Mouse (Mus musculus): ENCODE data around the gene Klhl41. TPM values are rescaled to one million over a fixed set of nuclear protein-coding genes. Genes with fewer than 3 reads are reported as not detected.

Klhl41 gene
- polyA plus RNA-seq, 1 experiment from 2014 or later: 1.5 TPM

DNA sequence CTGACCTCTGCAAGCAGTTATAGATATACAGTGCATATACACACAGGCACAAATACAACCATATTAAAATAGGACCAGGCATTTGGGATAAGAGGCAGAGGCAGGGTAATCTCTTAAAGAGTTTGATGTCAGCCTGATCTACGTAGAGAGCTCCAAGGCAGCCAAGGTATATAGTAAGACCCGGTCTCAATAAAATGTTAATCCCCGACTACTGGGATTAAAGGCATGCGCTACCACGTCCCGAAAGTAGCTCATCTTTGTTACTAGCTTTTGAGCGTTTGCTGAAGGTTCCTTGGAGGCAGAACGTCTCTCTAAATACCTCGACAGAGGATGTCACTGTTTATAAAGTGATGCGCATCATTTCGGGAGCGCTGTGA is 52.3 kb downstream of the Klhl41 start, which contains the start of gene Ppig:
TSS of gene Ppig (plus strand) at position 273 of the 377 bp plus-strand sequence.
- Histone ChIP-seq H3K27ac (replicated peaks) (peak within 1 kb of the TSS; percentile 90), H3K9ac (peak within 1 kb of the TSS; percentile 92), H3K4me2 (peak within 1 kb of the TSS; percentile 71), H3K4me3 (replicated peaks) (peak within 1 kb of the TSS; percentile 88), H3K27me3 (peaks cover 15% of the 10 kb centered on the region; the same call in 1 of the 2 replicates), H3K4me1 (replicated peaks) (peaks cover 20% of the 10 kb centered on the region), H3K9me3 (replicated peaks) (no peaks in the 10 kb centered on the region), H3K36me3 (replicated peaks) (no peaks in the 10 kb centered on the region)
- WGBS (ENCODE audit: insufficient replicate concordance): 5% methylated on average over 12 of the region's 12 CpGs
- ATAC-seq (ENCODE audit: insufficient read depth): no peak

DNA sequence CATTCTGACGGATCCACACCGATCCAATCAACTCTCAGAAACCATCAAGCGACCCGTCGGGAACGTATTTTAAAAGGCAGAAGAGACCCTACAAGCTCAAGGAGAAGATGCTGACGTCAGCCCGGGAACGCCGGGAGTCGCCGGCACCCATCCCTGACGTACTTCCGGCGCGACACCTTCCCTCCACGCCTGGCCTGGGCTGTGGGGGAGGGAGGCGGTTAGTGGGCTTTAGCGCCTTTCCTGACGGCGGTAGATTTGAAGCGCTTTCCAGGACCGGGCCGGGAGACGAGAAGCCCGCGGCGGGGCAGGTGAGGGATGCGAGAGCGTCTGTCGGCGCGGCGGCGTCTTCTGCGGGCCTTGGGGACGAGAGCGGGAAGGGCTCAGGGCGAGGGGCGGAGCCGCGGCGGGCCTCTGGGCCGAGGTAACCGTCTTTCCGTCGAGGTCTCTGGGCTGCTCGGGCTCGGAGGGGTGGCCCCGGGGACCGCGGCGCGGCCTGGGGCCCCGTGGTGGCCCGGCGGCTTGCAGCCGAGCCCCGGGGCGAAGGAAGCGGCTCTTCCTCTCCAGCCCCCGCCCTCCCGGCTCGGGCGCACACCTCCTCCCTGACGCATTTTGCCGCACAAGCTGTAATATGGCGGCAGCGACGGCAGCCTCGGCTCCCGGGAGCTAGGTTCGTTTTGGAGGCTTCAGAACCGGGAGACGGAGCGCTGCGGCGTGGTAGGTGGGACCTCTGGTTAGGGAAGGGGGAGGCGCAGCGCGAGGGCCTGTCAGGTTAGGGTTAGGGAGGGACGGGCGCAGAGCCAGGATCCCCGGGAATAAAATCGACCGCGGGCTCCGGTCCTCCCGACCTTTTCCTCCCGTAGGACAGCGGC is 53.0 kb downstream of the Klhl41 start:
- under 1% methylated on average over 91 of the region's 91 CpGs for WGBS (ENCODE audit: insufficient replicate concordance)
- Histone ChIP-seq H3K27me3 (peaks cover 15% of the 10 kb centered on the region; the same call in 1 of the 2 replicates), H3K27ac (replicated peaks) (peak overlapping the region; percentile 90), H3K4me1 (replicated peaks) (peaks cover 20% of the 10 kb centered on the region), H3K9me3 (replicated peaks) (no peaks in the 10 kb centered on the region), H3K36me3 (replicated peaks) (no peaks in the 10 kb centered on the region), H3K4me2 (peak overlapping the region; percentile 71), H3K9ac (peak overlapping the region; percentile 92), H3K4me3 (replicated peaks) (peak overlapping the region; percentile 88)
- peak; percentile 88 for ATAC-seq (ENCODE audit: insufficient read depth)

DNA sequence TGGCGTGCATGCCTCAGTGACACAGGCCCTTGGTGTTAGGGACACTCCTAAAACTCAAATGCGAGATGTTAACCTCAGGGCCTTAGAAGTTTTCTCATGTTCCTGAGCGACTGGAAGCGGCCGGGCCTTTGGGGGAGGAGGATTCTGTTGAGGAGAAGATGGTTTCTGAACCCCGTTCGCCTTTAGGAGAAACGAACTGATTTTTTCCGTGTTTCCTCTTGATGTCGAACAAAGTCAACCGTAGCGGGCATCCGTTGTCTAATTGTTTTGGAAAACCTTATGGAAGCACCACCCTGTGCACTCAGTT is 53.6 kb downstream of the Klhl41 start:
- no peak for ATAC-seq (ENCODE audit: insufficient read depth)
- peak overlapping the region; percentile 92 for H3K9ac ChIP-seq
- H3K4me1 ChIP-seq (replicated peaks): peaks cover 20% of the 10 kb centered on the region
- peak overlapping the region; percentile 90 for H3K27ac ChIP-seq (replicated peaks)
- H3K4me2 ChIP-seq: peak overlapping the region; percentile 71
- H3K4me3 ChIP-seq (replicated peaks): peak overlapping the region; percentile 88
- H3K36me3 ChIP-seq (replicated peaks): no peaks in the 10 kb centered on the region
- H3K9me3 ChIP-seq (replicated peaks): no peaks in the 10 kb centered on the region
- under 1% methylated on average over 13 of the region's 13 CpGs for WGBS (ENCODE audit: insufficient replicate concordance)
- peaks cover 15% of the 10 kb centered on the region; the same call in 1 of the 2 replicates for H3K27me3 ChIP-seq

Other genes with a start within 250 kb of the Klhl41 start
- 0.05 and 0.12 TPM in 2 replicates for gene Lrp2, start 84.1 kb upstream of the Klhl41 start, polyA plus RNA-seq (2015; fragmentation: Nextera tagmentation; extraction: Ambion mirVana)
- 2.8 and 3.5 TPM in 2 replicates for gene Bbs5, start 22.9 kb upstream of the Klhl41 start, polyA plus RNA-seq (2015; fragmentation: Nextera tagmentation; extraction: Ambion mirVana)
- 3.3 and 3.4 TPM in 2 replicates for gene Fastkd1, start 43.4 kb downstream of the Klhl41 start, polyA plus RNA-seq (2015; fragmentation: Nextera tagmentation; extraction: Ambion mirVana)
- gene Ppig, start 52.4 kb downstream of the Klhl41 start, polyA plus RNA-seq (2015; fragmentation: Nextera tagmentation; extraction: Ambion mirVana): 48.2 and 51.8 TPM in 2 replicates
- 0.14 and 0.16 TPM in 2 replicates for gene Ccdc173, start 119.5 kb downstream of the Klhl41 start, polyA plus RNA-seq (2015; fragmentation: Nextera tagmentation; extraction: Ambion mirVana)
- gene Phospho2, start 119.5 kb downstream of the Klhl41 start, polyA plus RNA-seq (2015; fragmentation: Nextera tagmentation; extraction: Ambion mirVana): 11.1 and 11.4 TPM in 2 replicates
- gene Klhl23, start 151.8 kb downstream of the Klhl41 start, polyA plus RNA-seq (2015; fragmentation: Nextera tagmentation; extraction: Ambion mirVana): 18.1 and 19.4 TPM in 2 replicates
- 108 and 133 TPM in 2 replicates for gene Ssb, start 191.4 kb downstream of the Klhl41 start, polyA plus RNA-seq (2015; fragmentation: Nextera tagmentation; extraction: Ambion mirVana)
- gene Mettl5, start 215.5 kb downstream of the Klhl41 start, polyA plus RNA-seq (2015; fragmentation: Nextera tagmentation; extraction: Ambion mirVana): 24.1 and 29.1 TPM in 2 replicates
- gene Ubr3, start 227.1 kb downstream of the Klhl41 start, polyA plus RNA-seq (2015; fragmentation: Nextera tagmentation; extraction: Ambion mirVana): 5.5 and 5.6 TPM in 2 replicates

All from liver, embryonic 15.5 days (tissue).